Mouse (Mus musculus) bone marrow, adult 2 months (tissue): Measurements from ENCODE around the gene Gm5129. TPM values are rescaled to one million over a fixed set of nuclear protein-coding genes. Genes with fewer than 3 reads are reported as not detected.
"Not testable (repeated sequence)": the region's sequence is repeated elsewhere in the genome, so short reads cannot be mapped to it uniquely, and the experiment has no call there.

ENCODE experiments used
- H3K27ac ChIP-seq: fragments of 200-500 bp; 2 replicates; pipeline ENCODE4 v1.5.1; 2012; ENCODE audit warnings: low read depth, mild to moderate bottlenecking, control low read depth, inconsistent platforms, low read length; ENCODE audit not compliant: control insufficient read depth, poor library complexity, insufficient read depth
- H3K4me1 ChIP-seq: fragments of 200-500 bp; 2 replicates; pipeline ENCODE4 v1.6.1; 2011; ENCODE audit warnings: low read length; ENCODE audit not compliant: control insufficient read depth, insufficient read depth
- H3K4me3 ChIP-seq: fragments of 200-500 bp; replicated peaks from 2 replicates; pipeline ENCODE3; 2011; ENCODE audit warnings: mild to moderate bottlenecking, low read depth, low read length, control low read depth; ENCODE audit not compliant: control insufficient read depth
- CTCF ChIP-seq: fragments of 200-500 bp; IDR thresholded peaks from 2 replicates; pipeline ENCODE4 v1.5.1; 2011; ENCODE audit warnings: low read length, control low read depth; ENCODE audit not compliant: control insufficient read depth, insufficient read depth
- POLR2A ChIP-seq: fragments of 200-500 bp; IDR thresholded peaks from 2 replicates; pipeline ENCODE4 v1.6.1; 2011; ENCODE audit warnings: low read depth, mild to moderate bottlenecking, control low read depth, low read length, borderline replicate concordance; ENCODE audit not compliant: control insufficient read depth
- WGBS: fragments of 180-500 bp; shearing (Covaris S2); methylation state at CpG from one replicate; pipeline ENCODE4 v1.1.7; 2018; 5-methylcytosine and 5-hydroxymethylcytosine counted together
- polyA plus RNA-seq: library from polyadenylated mRNA; stranded (reverse); fragments of >200 nt; gene quantifications from 2 replicates; pipeline ENCODE4 v1.2.4, GENCODE M21; 2011; ENCODE audit warnings: low replicate concordance; ENCODE audit not compliant: missing spikeins, insufficient read depth, insufficient read length

The Gm5129 gene
- not detected in 2 replicates for polyA plus RNA-seq

- peak within 1 kb of the TSS; percentile 83 for H3K4me3 ChIP-seq
- under 1% methylated on average over 46 of the region's 46 CpGs for WGBS
- H3K4me1 ChIP-seq = peaks cover 3% of the 10 kb centered on the region; the same call in 1 of the 2 replicates
- peak; percentile 95 for TF ChIP-seq POLR2A
- TF ChIP-seq CTCF = no peak
- H3K27ac ChIP-seq = peak within 1 kb of the TSS; percentile 92
Observed at GRCm38 (mm10) chr5:29735557-29736061, at the start of gene Gm5129, which contains the start of gene Dnajb6. Gene Gm5129, minus strand, starts transcription at chr5:29735936. Gene Dnajb6, plus strand, starts transcription at chr5:29735688.

GRCm38 (mm10) chr5:29784906-29785305 lies 49.2 kb upstream of the Gm5129 start:
- H3K4me3 ChIP-seq, H3K4me1 ChIP-seq, H3K27ac ChIP-seq: not testable (repeated sequence)
- 51% methylated on average over 9 of the region's 13 CpGs for whole genome bisulfite sequencing

GRCm38 (mm10) chr5:29782261-29782660 lies 46.5 kb upstream of the Gm5129 start:
- WGBS = 89% methylated on average over 3 of the region's 3 CpGs
- TF ChIP-seq POLR2A = no peak
- TF ChIP-seq CTCF = no peak
- H3K4me1 ChIP-seq = no peaks in the 10 kb centered on the region; the same call in 1 of the 2 replicates
- no peak overlapping the region for H3K4me3 ChIP-seq
- H3K27ac ChIP-seq = no peak overlapping the region

GRCm38 (mm10) chr5:29779733-29780132 lies 44.0 kb upstream of the Gm5129 start:
- 85% methylated on average over 9 of the region's 9 CpGs for WGBS
- H3K27ac ChIP-seq, H3K4me3 ChIP-seq, H3K4me1 ChIP-seq: not testable (repeated sequence)

- Histone ChIP-seq H3K4me3 (no peak overlapping the region), H3K27ac (no peak overlapping the region), H3K4me1 (no peaks in the 10 kb centered on the region; the same call in 1 of the 2 replicates)
- no peak for TF ChIP-seq POLR2A
- no peak for TF ChIP-seq CTCF
- 96% methylated on average over 6 of the region's 6 CpGs for WGBS
Observed at GRCm38 (mm10) chr5:29778029-29778428, 42.3 kb upstream of the Gm5129 start.

GRCm38 (mm10) chr5:29775437-29775836 lies 39.7 kb upstream of the Gm5129 start:
- TF ChIP-seq POLR2A (no peak), CTCF (no peak)
- Histone ChIP-seq H3K4me3 (no peak overlapping the region), H3K4me1 (peaks cover 3% of the 10 kb centered on the region), H3K27ac (no peak overlapping the region)
- 77% methylated on average over 5 of the region's 5 CpGs for WGBS

GRCm38 (mm10) chr5:29773460-29774150 lies 37.9 kb upstream of the Gm5129 start:
- TF ChIP-seq CTCF (no peak), POLR2A (no peak)
- Histone ChIP-seq H3K4me1 (peaks cover 3% of the 10 kb centered on the region), H3K4me3 (no peak overlapping the region), H3K27ac (no peak overlapping the region)
- 80% methylated on average over 13 of the region's 13 CpGs for WGBS

- Histone ChIP-seq H3K4me1 (peaks cover 3% of the 10 kb centered on the region), H3K27ac (no peak overlapping the region), H3K4me3 (no peak overlapping the region)
- WGBS = 41% methylated on average over 4 of the region's 4 CpGs
- TF ChIP-seq CTCF (no peak), POLR2A (no peak)
Observed at GRCm38 (mm10) chr5:29772651-29773330, 37.1 kb upstream of the Gm5129 start.
